Mouse (Mus musculus): ENCODE measurements around the gene Neu4. TPM values are rescaled to one million over a fixed set of nuclear protein-coding genes. Genes with fewer than 3 reads are reported as not detected.

Neu4 gene
- total RNA-seq (2023), result not detected

DNA sequence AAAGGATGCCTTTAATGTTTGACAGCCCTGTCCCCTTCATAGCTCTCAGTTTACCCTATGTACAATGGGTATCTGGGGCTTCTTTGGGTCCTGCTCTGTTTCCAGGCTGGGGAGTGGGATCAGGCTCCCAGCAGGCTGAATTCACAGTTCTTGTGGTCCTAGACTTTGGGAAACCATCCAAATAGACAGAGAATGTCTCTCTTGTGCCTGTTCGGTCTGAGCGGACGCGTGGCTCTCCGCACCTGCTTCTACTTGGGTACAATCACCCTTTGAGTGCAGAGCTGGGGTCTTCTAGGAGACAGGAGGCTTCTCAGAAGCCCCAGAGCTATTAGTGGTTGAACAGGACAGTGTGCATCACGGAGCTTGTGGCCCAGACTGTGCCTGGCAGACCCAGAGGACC lies at the start of gene Neu4:
Gene Neu4, plus strand, starts transcription at position 301 of the 400 bp plus-strand sequence.

DNA sequence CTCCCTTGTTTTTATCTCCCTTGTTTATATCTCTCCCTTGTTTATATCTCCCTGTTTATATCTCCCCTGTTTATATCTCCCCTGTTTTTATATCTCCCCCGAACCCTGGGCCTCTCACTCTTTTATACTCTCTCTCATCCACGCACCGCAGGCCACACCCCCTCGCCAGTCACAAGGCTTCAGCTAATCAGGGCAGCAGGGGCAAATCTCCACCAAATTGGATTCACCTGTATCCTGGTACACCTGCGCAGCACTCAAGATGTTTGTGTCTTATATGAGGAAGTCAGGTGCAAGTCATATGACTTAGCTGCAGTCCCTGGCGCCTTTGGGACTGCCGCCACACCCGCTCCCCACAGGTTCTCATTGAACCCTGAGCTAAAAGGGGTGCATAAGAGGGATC lies 30.0 kb upstream of the Neu4 start, which contains the start of gene Gal3st2c:
Gene Gal3st2c, plus strand, starts transcription at position 301 of the 400 bp plus-strand sequence.

DNA sequence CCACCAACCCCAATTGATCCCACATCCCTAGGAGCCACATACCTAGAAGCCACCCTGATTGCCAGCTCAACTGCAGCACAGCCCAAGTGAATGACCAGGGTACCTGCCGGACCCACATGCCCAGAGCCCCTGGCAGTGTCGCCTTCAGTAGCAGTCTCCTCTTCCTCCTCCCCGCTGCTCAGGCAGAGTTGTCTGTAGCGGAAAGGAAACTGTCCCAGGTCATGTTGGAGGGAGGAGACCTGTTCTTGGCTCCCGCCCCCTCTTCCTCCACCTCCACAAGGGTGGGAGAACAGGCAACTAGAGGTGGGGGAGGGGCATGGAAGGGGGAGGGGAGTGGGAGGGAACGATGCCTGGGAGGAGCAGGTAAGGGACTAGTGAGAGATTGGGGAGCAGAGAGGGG lies 32.1 kb downstream of the Neu4 start, which contains the start of gene Pdcd1:
Gene Pdcd1, minus strand, starts transcription at position 181 of the 400 bp plus-strand sequence.

Other genes starting within 250 kb of the Neu4 start
- 10 to 100 TPM; 58.5 to 63.6 TPM for gene Dtymk, start 218.5 kb upstream of the Neu4 start, total RNA-seq (2023)
- 10 to 100 TPM; 20.7 to 22.5 TPM for gene Ing5, start 216.5 kb upstream of the Neu4 start, total RNA-seq (2023)
- 10 to 100 TPM; 16.6 to 24.6 TPM for gene D2hgdh, start 195.5 kb upstream of the Neu4 start, total RNA-seq (2023)
- gene Gal3st2, start 159.1 kb upstream of the Neu4 start, total RNA-seq (2023), result not detected
- gene Gal3st2b, start 102.1 kb upstream of the Neu4 start, total RNA-seq (2023), result under 1 TPM in 1 of 2 experiments, not detected in 1; 0.24 TPM
- not detected for gene Gal3st2c, start 29.9 kb upstream of the Neu4 start, total RNA-seq (2023)
- gene Pdcd1, start 32.1 kb downstream of the Neu4 start, total RNA-seq (2023), result under 1 TPM; 0.26 to 0.28 TPM

Data from neutrophil, adult 83 days (primary cell).